23 mouse cellular contexts compared by ENCODE assay signal in genomic region chr2:95128721-95129120, GRCm38 (mm10).
DNase-seq lines count a peak whose midpoint lies in the region; ATAC-seq lines count a peak whose summit lies in the region.
"Had no signal": no experiment of that assay in that cellular context is flagged by ENCODE, and none has a peak within 500 bp of the region (broad histone marks: within the 10 kb centered on the region; RNA-seq: fewer than 3 reads in every experiment).

No protein-coding gene starts in this region.

- no peak overlapping the region for H3K27ac ChIP-seq in forebrain, embryonic 14.5 days (ENCODE audit: low read depth, low read length)
- H3K27ac ChIP-seq in forebrain, embryonic 10.5 days = no peak overlapping the region
- no peak overlapping the region for H3K27ac ChIP-seq in midbrain, embryonic 14.5 days (replicated peaks; ENCODE audit: low read depth, low read length)
- H3K27ac ChIP-seq in midbrain, embryonic 16.5 days (ENCODE audit: low read length) = no peak overlapping the region
- no peak overlapping the region for H3K27ac ChIP-seq in forebrain, embryonic 15.5 days (replicated peaks)
- H3K27ac ChIP-seq: embryonic facial prominence, embryonic 15.5 days; gastrocnemius, adult 2 months; hindbrain, embryonic 12.5 days; kidney, embryonic 15.5 days had no signal

- H3K4me3 ChIP-seq in forebrain, embryonic 14.5 days (ENCODE audit: low read depth, low read length) = no peak overlapping the region
- H3K4me3 ChIP-seq in forebrain, embryonic 10.5 days = no peak overlapping the region
- no peak overlapping the region for H3K4me3 ChIP-seq in midbrain, embryonic 14.5 days (replicated peaks; ENCODE audit: low read depth, low read length)
- H3K4me3 ChIP-seq in midbrain, embryonic 16.5 days (ENCODE audit: low read depth, low read length) = no peak overlapping the region
- H3K4me3 ChIP-seq in forebrain, embryonic 15.5 days = no peak overlapping the region
- H3K4me3 ChIP-seq: embryonic facial prominence, embryonic 15.5 days; erythroblast, embryonic 14.5 days; gastrocnemius, adult 2 months; heart, embryonic 12.5 days; hindbrain, embryonic 12.5 days; kidney, embryonic 15.5 days had no signal

- peak; percentile 38 to 42 for DNase-seq in cerebellum, postnatal 10 days
- no peak for DNase-seq in cerebellum, adult 11-12 months
- peak; percentile 78 for DNase-seq in forebrain, embryonic 14.5 days (ENCODE audit: low spot score)
- DNase-seq in forebrain, embryonic 10.5 days (ENCODE audit: extremely low spot score, low spot score) = no peak
- peak; percentile 23 for DNase-seq in midbrain, embryonic 14.5 days
- no peak for DNase-seq in layer of hippocampus, adult 9-10 months (ENCODE audit: low spot score)
- DNase-seq: adrenal gland, adult 2 months; adrenal gland, postnatal 25 days; cerebellum, postnatal 36 days; gastrocnemius, adult 2 months; gastrocnemius, postnatal 25 days; heart, postnatal 36 days; kidney, adult 2 months had no signal

- ATAC-seq in forebrain, embryonic 14.5 days = peak; percentile 66
- ATAC-seq in midbrain, embryonic 14.5 days (ENCODE audit: low FRiP score, low TSS enrichment) = no peak
- no peak for ATAC-seq in midbrain, embryonic 16.5 days
- peak; percentile 51; the same call in 1 of the 2 replicates for ATAC-seq in forebrain, embryonic 15.5 days (replicated peaks)
- ATAC-seq: intestine, embryonic 16.5 days; Patski had no signal

- WGBS in forebrain, embryonic 14.5 days = 16% methylated on average over 1 of the region's 1 CpGs
- 30% methylated on average over 1 of the region's 1 CpGs for WGBS in forebrain, embryonic 10.5 days
- WGBS in midbrain, embryonic 14.5 days = 57% methylated on average over 1 of the region's 1 CpGs
- 55% methylated on average over 1 of the region's 1 CpGs for WGBS in midbrain, embryonic 16.5 days
- WGBS in forebrain, embryonic 15.5 days = 12% methylated on average over 1 of the region's 1 CpGs

- no peaks in the 10 kb centered on the region for H3K9me3 ChIP-seq in forebrain, embryonic 14.5 days (replicated peaks; ENCODE audit: control insufficient read depth, low read length)
- no peaks in the 10 kb centered on the region for H3K9me3 ChIP-seq in forebrain, embryonic 10.5 days
- no peaks in the 10 kb centered on the region for H3K9me3 ChIP-seq in midbrain, embryonic 14.5 days (ENCODE audit: control insufficient read depth, low read length)
- no peaks in the 10 kb centered on the region for H3K9me3 ChIP-seq in midbrain, embryonic 16.5 days (replicated peaks; ENCODE audit: control insufficient read depth, low read length, poor library complexity, severe bottlenecking)
- no peaks in the 10 kb centered on the region for H3K9me3 ChIP-seq in forebrain, embryonic 15.5 days
- H3K9me3 ChIP-seq: embryonic facial prominence, embryonic 15.5 days; heart, embryonic 12.5 days; hindbrain, embryonic 12.5 days; kidney, embryonic 15.5 days had no signal

- H3K36me3 ChIP-seq in forebrain, embryonic 14.5 days (ENCODE audit: control insufficient read depth, insufficient read depth, low read length) = no peaks in the 10 kb centered on the region
- no peaks in the 10 kb centered on the region for H3K36me3 ChIP-seq in forebrain, embryonic 10.5 days (replicated peaks)
- no peaks in the 10 kb centered on the region for H3K36me3 ChIP-seq in midbrain, embryonic 14.5 days (ENCODE audit: control insufficient read depth, insufficient read depth, low read length)
- H3K36me3 ChIP-seq in midbrain, embryonic 16.5 days (ENCODE audit: control insufficient read depth, insufficient read depth, low read length) = no peaks in the 10 kb centered on the region
- H3K36me3 ChIP-seq in forebrain, embryonic 15.5 days = no peaks in the 10 kb centered on the region
- H3K36me3 ChIP-seq: embryonic facial prominence, embryonic 15.5 days; heart, embryonic 12.5 days; hindbrain, embryonic 12.5 days; kidney, embryonic 15.5 days had no signal

- no peaks in the 10 kb centered on the region for H3K27me3 ChIP-seq in forebrain, embryonic 14.5 days (replicated peaks; ENCODE audit: control insufficient read depth, insufficient read depth, low read length)
- H3K27me3 ChIP-seq in forebrain, embryonic 10.5 days (ENCODE audit: poor library complexity, severe bottlenecking) = no peaks in the 10 kb centered on the region
- no peaks in the 10 kb centered on the region for H3K27me3 ChIP-seq in midbrain, embryonic 14.5 days (ENCODE audit: control insufficient read depth, insufficient read depth, low read length)
- H3K27me3 ChIP-seq in midbrain, embryonic 16.5 days (ENCODE audit: control insufficient read depth, insufficient read depth, low read depth, low read length) = no peaks in the 10 kb centered on the region
- H3K27me3 ChIP-seq in forebrain, embryonic 15.5 days = no peaks in the 10 kb centered on the region
- H3K27me3 ChIP-seq: CH12.LX; embryonic facial prominence, embryonic 15.5 days; heart, embryonic 12.5 days; hindbrain, embryonic 12.5 days; kidney, embryonic 15.5 days; Patski had no signal

- no peaks in the 10 kb centered on the region for H3K4me1 ChIP-seq in forebrain, embryonic 14.5 days (ENCODE audit: control insufficient read depth, insufficient read depth, low read length)
- no peaks in the 10 kb centered on the region for H3K4me1 ChIP-seq in forebrain, embryonic 10.5 days
- no peaks in the 10 kb centered on the region for H3K4me1 ChIP-seq in midbrain, embryonic 14.5 days (ENCODE audit: control insufficient read depth, insufficient read depth, low read length)
- H3K4me1 ChIP-seq in midbrain, embryonic 16.5 days (ENCODE audit: control insufficient read depth, insufficient read depth, low read length) = no peaks in the 10 kb centered on the region
- no peaks in the 10 kb centered on the region for H3K4me1 ChIP-seq in forebrain, embryonic 15.5 days
- H3K4me1 ChIP-seq: embryonic facial prominence, embryonic 15.5 days; heart, embryonic 12.5 days; hindbrain, embryonic 12.5 days; kidney, embryonic 15.5 days had no signal

- no peak overlapping the region for H3K9ac ChIP-seq in forebrain, embryonic 14.5 days (ENCODE audit: low read length)
- no peak overlapping the region for H3K9ac ChIP-seq in midbrain, embryonic 14.5 days (replicated peaks; ENCODE audit: low read length)
- no peak overlapping the region for H3K9ac ChIP-seq in midbrain, embryonic 16.5 days (ENCODE audit: low read depth, low read length)
- H3K9ac ChIP-seq in forebrain, embryonic 15.5 days (replicated peaks) = no peak overlapping the region
- H3K9ac ChIP-seq: embryonic facial prominence, embryonic 15.5 days; heart, embryonic 12.5 days; hindbrain, embryonic 12.5 days; kidney, embryonic 15.5 days had no signal

- no peak overlapping the region for H3K4me2 ChIP-seq in forebrain, embryonic 14.5 days (ENCODE audit: low read length)
- H3K4me2 ChIP-seq in midbrain, embryonic 14.5 days (ENCODE audit: low read length) = no peak overlapping the region
- H3K4me2 ChIP-seq in midbrain, embryonic 16.5 days (ENCODE audit: low read length) = no peak overlapping the region
- no peak overlapping the region for H3K4me2 ChIP-seq in forebrain, embryonic 15.5 days (replicated peaks)
- H3K4me2 ChIP-seq: embryonic facial prominence, embryonic 15.5 days; heart, embryonic 12.5 days; hindbrain, embryonic 12.5 days; kidney, embryonic 15.5 days had no signal

Comparison
In these comparisons a context has a peak if more than half of its experiments do, and no peak if none do; other contexts are left out.
1. DNase-seq: peak in cerebellum, postnatal 10 days (2 of 2), forebrain, embryonic 14.5 days (single experiment) and midbrain, embryonic 14.5 days (single experiment); none in cerebellum, adult 11-12 months (single experiment), forebrain, embryonic 10.5 days (single experiment) and layer of hippocampus, adult 9-10 months (single experiment).
2. ATAC-seq: peak in forebrain, embryonic 14.5 days (single experiment) and forebrain, embryonic 15.5 days (single experiment); none in midbrain, embryonic 14.5 days (single experiment) and midbrain, embryonic 16.5 days (single experiment).